Mouse (Mus musculus) inflammation-experienced regulatory T-cells, adult 6 months (primary cell): ENCODE results near the gene Gm17018. TPM values are rescaled to one million over a fixed set of nuclear protein-coding genes. Genes with fewer than 3 reads are reported as not detected.
A peak's percentile ranks its signal among the peaks of the same experiment; 100 is the strongest.
"Not testable (repeated sequence)": the region's sequence is repeated elsewhere in the genome, so short reads cannot be mapped to it uniquely, and the experiment has no call there.

Source experiments
- ATAC-seq: one replicate; pipeline ENCODE4 v1.8.0; 2017
- polyA plus RNA-seq, 3 experiments: library from polyadenylated mRNA; unstranded; fragments of 100-300 nt; shearing (Covaris generic); gene quantifications; one replicate each; pipeline ENCODE4 v1.2.1; 2017

Gene Gm17018
- 10 to 100 TPM; 58.9 to 75.9 (median 69.8) TPM for polyA plus RNA-seq

GRCm38 (mm10) chr19:45560153-45560890 lies at the start of gene Gm17018, which contains the start of gene Poll:
Gm17018 (plus strand) TSS chr19:45560615.
Poll (minus strand) TSS chr19:45560531.
- ATAC-seq, result peak; percentile 95

GRCm38 (mm10) chr19:45510680-45511079 lies 49.7 kb upstream of the Gm17018 start:
- ATAC-seq, result no peak

- ATAC-seq, result no peak
Observed at GRCm38 (mm10) chr19:45511406-45511805, 49.0 kb upstream of the Gm17018 start.

GRCm38 (mm10) chr19:45515341-45515740 lies 45.1 kb upstream of the Gm17018 start:
- no peak for ATAC-seq

GRCm38 (mm10) chr19:45516264-45516663 lies 44.2 kb upstream of the Gm17018 start:
- no peak for ATAC-seq

- no peak for ATAC-seq
Observed at GRCm38 (mm10) chr19:45527382-45527781, 33.0 kb upstream of the Gm17018 start.

- no peak for ATAC-seq
Observed at GRCm38 (mm10) chr19:45527931-45528534, 32.4 kb upstream of the Gm17018 start.

- no peak for ATAC-seq
Observed at GRCm38 (mm10) chr19:45529294-45529693, 31.1 kb upstream of the Gm17018 start.

- ATAC-seq, result no peak
Observed at GRCm38 (mm10) chr19:45530200-45530995, 30.0 kb upstream of the Gm17018 start.

GRCm38 (mm10) chr19:45531554-45531953 lies 28.9 kb upstream of the Gm17018 start:
- ATAC-seq, result no peak

GRCm38 (mm10) chr19:45533617-45534016 lies 26.8 kb upstream of the Gm17018 start:
- no peak for ATAC-seq

GRCm38 (mm10) chr19:45535214-45535735 lies 25.1 kb upstream of the Gm17018 start:
- no peak for ATAC-seq

GRCm38 (mm10) chr19:45535929-45536328 lies 24.5 kb upstream of the Gm17018 start:
- ATAC-seq, result no peak

- no peak for ATAC-seq
Observed at GRCm38 (mm10) chr19:45537505-45537904, 22.9 kb upstream of the Gm17018 start.

GRCm38 (mm10) chr19:45540657-45541408 lies 19.6 kb upstream of the Gm17018 start:
- ATAC-seq, result no peak

- ATAC-seq, result no peak
Observed at GRCm38 (mm10) chr19:45541409-45542041, 18.9 kb upstream of the Gm17018 start.

GRCm38 (mm10) chr19:45542061-45542460 lies 18.4 kb upstream of the Gm17018 start:
- ATAC-seq, result no peak

- ATAC-seq, result no peak
Observed at GRCm38 (mm10) chr19:45544152-45544924, 16.1 kb upstream of the Gm17018 start.

GRCm38 (mm10) chr19:45544925-45545321 lies 15.5 kb upstream of the Gm17018 start:
- peak; percentile 70 for ATAC-seq

GRCm38 (mm10) chr19:45548196-45548595 lies 12.2 kb upstream of the Gm17018 start:
- not testable (repeated sequence) for ATAC-seq
